Mouse (Mus musculus): ENCODE measurements around the gene Galnt14. TPM values are rescaled to one million over a fixed set of nuclear protein-coding genes. Genes with fewer than 3 reads are reported as not detected.

The Galnt14 gene
- polyA plus RNA-seq, 1 experiment from 2014 or later: 9.5 TPM

GRCm38 (mm10) chr17:73649371-73649770, 60.9 kb downstream of the Galnt14 start:
- Histone ChIP-seq H3K4me3 (ENCODE audit: low read depth, low read length) (no peak overlapping the region), H3K9me3 (ENCODE audit: control insufficient read depth, low read length) (no peaks in the 10 kb centered on the region), H3K4me2 (ENCODE audit: low read depth) (no peak overlapping the region), H3K9ac (ENCODE audit: low read length) (no peak overlapping the region), H3K36me3 (ENCODE audit: control insufficient read depth, insufficient read depth, low read length) (no peaks in the 10 kb centered on the region), H3K27ac (ENCODE audit: low read depth, low read length) (no peak overlapping the region), H3K27me3 (ENCODE audit: control insufficient read depth, insufficient read depth, low read length) (no peaks in the 10 kb centered on the region), H3K4me1 (ENCODE audit: control insufficient read depth, insufficient read depth, low read length) (no peaks in the 10 kb centered on the region)
- DNase-seq (ENCODE audit: low spot score) (no peak), ATAC-seq (ENCODE audit: insufficient read depth, low FRiP score, low TSS enrichment) (no peak)
- WGBS: 77% methylated on average over 6 of the region's 6 CpGs

- H3K9me3 ChIP-seq (ENCODE audit: control insufficient read depth, low read length): no peaks in the 10 kb centered on the region
- DNase-seq (ENCODE audit: low spot score): no peak
- H3K4me3 ChIP-seq (ENCODE audit: low read depth, low read length): no peak overlapping the region
- no peak overlapping the region for H3K27ac ChIP-seq (ENCODE audit: low read depth, low read length)
- no peaks in the 10 kb centered on the region for H3K4me1 ChIP-seq (ENCODE audit: control insufficient read depth, insufficient read depth, low read length)
- H3K36me3 ChIP-seq (ENCODE audit: control insufficient read depth, insufficient read depth, low read length): no peaks in the 10 kb centered on the region
- 98% methylated on average over 7 of the region's 7 CpGs for WGBS
- no peaks in the 10 kb centered on the region for H3K27me3 ChIP-seq (ENCODE audit: control insufficient read depth, insufficient read depth, low read length)
- no peak overlapping the region for H3K4me2 ChIP-seq (ENCODE audit: low read depth)
- no peak for ATAC-seq (ENCODE audit: insufficient read depth, low FRiP score, low TSS enrichment)
- H3K9ac ChIP-seq (ENCODE audit: low read length): no peak overlapping the region
Observed at GRCm38 (mm10) chr17:73641676-73642075, 68.6 kb downstream of the Galnt14 start.

GRCm38 (mm10) chr17:73640117-73640480, 70.2 kb downstream of the Galnt14 start:
- H3K4me3 ChIP-seq (ENCODE audit: low read depth, low read length): no peak overlapping the region
- no peaks in the 10 kb centered on the region for H3K9me3 ChIP-seq (ENCODE audit: control insufficient read depth, low read length)
- H3K36me3 ChIP-seq (ENCODE audit: control insufficient read depth, insufficient read depth, low read length): no peaks in the 10 kb centered on the region
- WGBS: 53% methylated on average over 3 of the region's 3 CpGs
- H3K27me3 ChIP-seq (ENCODE audit: control insufficient read depth, insufficient read depth, low read length): no peaks in the 10 kb centered on the region
- no peak for DNase-seq (ENCODE audit: low spot score)
- no peak overlapping the region for H3K27ac ChIP-seq (ENCODE audit: low read depth, low read length)
- no peak for ATAC-seq (ENCODE audit: insufficient read depth, low FRiP score, low TSS enrichment)
- H3K9ac ChIP-seq (ENCODE audit: low read length): no peak overlapping the region
- H3K4me1 ChIP-seq (ENCODE audit: control insufficient read depth, insufficient read depth, low read length): no peaks in the 10 kb centered on the region
- H3K4me2 ChIP-seq (ENCODE audit: low read depth): no peak overlapping the region

GRCm38 (mm10) chr17:73639401-73640116, 70.7 kb downstream of the Galnt14 start:
- ATAC-seq (ENCODE audit: insufficient read depth, low FRiP score, low TSS enrichment) (peak; percentile 53), DNase-seq (ENCODE audit: low spot score) (peak; percentile 41)
- no peak overlapping the region for H3K27ac ChIP-seq (ENCODE audit: low read depth, low read length)
- no peaks in the 10 kb centered on the region for H3K36me3 ChIP-seq (ENCODE audit: control insufficient read depth, insufficient read depth, low read length)
- 35% methylated on average over 6 of the region's 6 CpGs for WGBS
- no peaks in the 10 kb centered on the region for H3K9me3 ChIP-seq (ENCODE audit: control insufficient read depth, low read length)
- no peak overlapping the region for H3K4me3 ChIP-seq (ENCODE audit: low read depth, low read length)
- no peak overlapping the region for H3K9ac ChIP-seq (ENCODE audit: low read length)
- H3K4me2 ChIP-seq (ENCODE audit: low read depth): no peak overlapping the region
- H3K4me1 ChIP-seq (ENCODE audit: control insufficient read depth, insufficient read depth, low read length): no peaks in the 10 kb centered on the region
- H3K27me3 ChIP-seq (ENCODE audit: control insufficient read depth, insufficient read depth, low read length): no peaks in the 10 kb centered on the region

GRCm38 (mm10) chr17:73636988-73637387, 73.3 kb downstream of the Galnt14 start:
- DNase-seq (ENCODE audit: low spot score) (no peak), ATAC-seq (ENCODE audit: insufficient read depth, low FRiP score, low TSS enrichment) (no peak)
- no peaks in the 10 kb centered on the region for H3K9me3 ChIP-seq (ENCODE audit: control insufficient read depth, low read length)
- H3K27me3 ChIP-seq (ENCODE audit: control insufficient read depth, insufficient read depth, low read length): no peaks in the 10 kb centered on the region
- H3K36me3 ChIP-seq (ENCODE audit: control insufficient read depth, insufficient read depth, low read length): no peaks in the 10 kb centered on the region
- H3K27ac ChIP-seq (ENCODE audit: low read depth, low read length): no peak overlapping the region
- WGBS: 95% methylated on average over 5 of the region's 5 CpGs
- no peak overlapping the region for H3K4me3 ChIP-seq (ENCODE audit: low read depth, low read length)
- H3K9ac ChIP-seq (ENCODE audit: low read length): no peak overlapping the region
- no peak overlapping the region for H3K4me2 ChIP-seq (ENCODE audit: low read depth)
- H3K4me1 ChIP-seq (ENCODE audit: control insufficient read depth, insufficient read depth, low read length): no peaks in the 10 kb centered on the region

GRCm38 (mm10) chr17:73634896-73635295, 75.4 kb downstream of the Galnt14 start:
- WGBS: 52% methylated on average over 2 of the region's 2 CpGs
- H3K27ac ChIP-seq (ENCODE audit: low read depth, low read length): no peak overlapping the region; the same call in 1 of the 2 replicates
- H3K4me2 ChIP-seq (ENCODE audit: low read depth): no peak overlapping the region
- H3K4me1 ChIP-seq (ENCODE audit: control insufficient read depth, insufficient read depth, low read length): no peaks in the 10 kb centered on the region
- H3K9ac ChIP-seq (ENCODE audit: low read length): no peak overlapping the region
- no peaks in the 10 kb centered on the region for H3K9me3 ChIP-seq (ENCODE audit: control insufficient read depth, low read length)
- no peaks in the 10 kb centered on the region for H3K36me3 ChIP-seq (ENCODE audit: control insufficient read depth, insufficient read depth, low read length)
- ATAC-seq (ENCODE audit: insufficient read depth, low FRiP score, low TSS enrichment): peak; percentile 18; the same call in 1 of the 2 replicates
- DNase-seq (ENCODE audit: low spot score): no peak
- H3K4me3 ChIP-seq (ENCODE audit: low read depth, low read length): no peak overlapping the region
- H3K27me3 ChIP-seq (ENCODE audit: control insufficient read depth, insufficient read depth, low read length): no peaks in the 10 kb centered on the region

- Histone ChIP-seq H3K9me3 (ENCODE audit: control insufficient read depth, low read length) (no peaks in the 10 kb centered on the region), H3K4me3 (ENCODE audit: low read depth, low read length) (no peak overlapping the region), H3K27me3 (ENCODE audit: control insufficient read depth, insufficient read depth, low read length) (no peaks in the 10 kb centered on the region), H3K27ac (ENCODE audit: low read depth, low read length) (peak overlapping the region; percentile 44; the same call in 1 of the 2 replicates), H3K4me2 (ENCODE audit: low read depth) (no peak overlapping the region), H3K36me3 (ENCODE audit: control insufficient read depth, insufficient read depth, low read length) (no peaks in the 10 kb centered on the region), H3K4me1 (ENCODE audit: control insufficient read depth, insufficient read depth, low read length) (no peaks in the 10 kb centered on the region), H3K9ac (ENCODE audit: low read length) (no peak overlapping the region)
- peak; percentile 48 for ATAC-seq (ENCODE audit: insufficient read depth, low FRiP score, low TSS enrichment)
- no peak for DNase-seq (ENCODE audit: low spot score)
- WGBS: 64% methylated on average over 11 of the region's 11 CpGs
Observed at GRCm38 (mm10) chr17:73633991-73634710, 76.1 kb downstream of the Galnt14 start.

GRCm38 (mm10) chr17:73628263-73628914, 81.9 kb downstream of the Galnt14 start:
- 87% methylated on average over 14 of the region's 14 CpGs for WGBS
- no peak overlapping the region for H3K4me3 ChIP-seq (ENCODE audit: low read depth, low read length)
- H3K9ac ChIP-seq (ENCODE audit: low read length): no peak overlapping the region
- no peak overlapping the region for H3K27ac ChIP-seq (ENCODE audit: low read depth, low read length)
- H3K4me1 ChIP-seq (ENCODE audit: control insufficient read depth, insufficient read depth, low read length): no peaks in the 10 kb centered on the region
- no peaks in the 10 kb centered on the region for H3K36me3 ChIP-seq (ENCODE audit: control insufficient read depth, insufficient read depth, low read length)
- no peaks in the 10 kb centered on the region for H3K9me3 ChIP-seq (ENCODE audit: control insufficient read depth, low read length)
- ATAC-seq (ENCODE audit: insufficient read depth, low FRiP score, low TSS enrichment) (no peak), DNase-seq (ENCODE audit: low spot score) (no peak)
- no peaks in the 10 kb centered on the region for H3K27me3 ChIP-seq (ENCODE audit: control insufficient read depth, insufficient read depth, low read length)
- H3K4me2 ChIP-seq (ENCODE audit: low read depth): no peak overlapping the region
